Mouse (Mus musculus) c-Kit-positive CD71-positive TER-119-positive erythroid progenitor cells, embryonic 14.5 days (primary cell): ENCODE results near the gene Cdh13.
"Not testable (repeated sequence)": the region's sequence is repeated elsewhere in the genome, so short reads cannot be mapped to it uniquely, and the experiment has no call there.

Experiments used
- DNase-seq: peaks from one replicate; pipeline ENCODE4 v3.0.0-alpha.2; 2013; ENCODE audit warnings: low spot score

Gene Cdh13

DNA sequence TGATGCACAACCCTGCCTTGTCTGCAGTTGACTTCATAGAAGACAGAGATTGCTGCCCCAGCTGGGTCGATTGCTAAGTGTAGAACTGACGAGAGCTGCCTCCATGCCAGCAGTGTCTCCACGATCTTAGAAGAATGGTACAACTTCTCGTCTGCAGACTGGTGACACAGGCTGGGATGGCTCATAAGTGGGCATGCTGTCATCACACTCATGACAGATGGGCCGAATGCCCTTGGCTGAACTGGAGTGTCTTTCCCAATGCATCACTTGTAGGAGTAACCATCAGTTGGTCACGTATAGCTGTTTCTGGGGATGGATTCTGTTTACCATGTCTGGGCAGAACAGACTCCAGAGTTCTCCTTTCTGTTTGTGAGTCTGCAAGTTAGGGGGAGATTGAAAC, 392.7 kb downstream of the Cdh13 start:
- DNase-seq = no peak

DNA sequence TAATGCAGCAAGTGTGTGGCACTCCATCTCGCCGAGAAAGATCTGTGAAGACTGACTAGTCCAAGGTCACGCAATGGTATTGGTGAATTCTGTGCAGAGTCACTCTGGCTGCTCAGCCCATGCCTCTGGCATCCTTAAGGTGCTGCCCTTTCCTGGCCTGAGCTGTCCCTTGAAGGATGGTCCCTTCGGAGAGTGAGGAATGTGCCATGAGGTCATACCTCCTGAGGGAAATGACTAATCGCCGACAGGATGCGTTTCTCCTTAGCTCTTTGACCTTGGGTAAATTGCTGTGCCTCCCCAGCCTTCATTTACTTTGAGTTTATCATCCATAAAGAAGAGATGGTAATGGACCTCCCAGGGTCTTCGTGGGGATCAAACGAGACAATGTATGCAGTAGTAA, 395.8 kb downstream of the Cdh13 start:
- no peak for DNase-seq

DNA sequence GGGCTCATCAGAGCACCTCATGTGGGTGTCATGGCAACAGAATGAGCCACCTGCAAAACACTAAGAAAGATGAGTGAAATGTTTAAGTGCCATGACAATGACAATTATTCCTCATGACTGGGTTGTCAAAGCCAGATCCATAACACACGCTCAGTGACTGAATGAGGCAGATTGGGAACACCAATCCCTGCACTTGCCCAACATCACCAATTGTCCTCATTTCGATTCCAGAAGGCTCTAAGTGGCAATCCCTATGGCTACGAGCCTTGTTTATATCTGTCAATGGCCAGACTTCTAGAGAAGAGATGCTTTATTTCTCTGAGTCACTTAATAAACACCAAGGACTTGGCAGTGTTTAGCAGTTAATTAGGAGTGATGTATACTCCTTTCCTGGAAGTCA, 399.9 kb downstream of the Cdh13 start:
- no peak for DNase-seq

DNA sequence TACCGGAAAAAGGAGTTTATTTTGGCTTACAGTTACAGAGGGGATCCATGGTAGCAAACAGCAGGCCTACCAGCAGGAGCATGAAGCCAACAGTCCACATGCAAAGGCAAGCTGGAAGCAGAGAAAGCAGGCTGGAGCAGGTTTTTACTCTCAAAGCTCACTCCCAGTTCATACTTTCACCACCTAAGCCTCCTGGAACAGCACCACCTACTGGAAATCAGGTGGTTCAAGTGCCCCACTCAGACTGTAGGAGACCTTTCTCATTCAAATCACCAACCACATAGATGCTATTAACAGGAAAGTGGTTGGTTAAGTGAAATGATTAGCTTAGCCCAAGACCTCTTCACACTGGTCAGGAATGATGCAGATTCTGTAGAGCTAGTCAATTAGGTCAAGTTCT, 402.3 kb downstream of the Cdh13 start:
- no peak for DNase-seq

DNA sequence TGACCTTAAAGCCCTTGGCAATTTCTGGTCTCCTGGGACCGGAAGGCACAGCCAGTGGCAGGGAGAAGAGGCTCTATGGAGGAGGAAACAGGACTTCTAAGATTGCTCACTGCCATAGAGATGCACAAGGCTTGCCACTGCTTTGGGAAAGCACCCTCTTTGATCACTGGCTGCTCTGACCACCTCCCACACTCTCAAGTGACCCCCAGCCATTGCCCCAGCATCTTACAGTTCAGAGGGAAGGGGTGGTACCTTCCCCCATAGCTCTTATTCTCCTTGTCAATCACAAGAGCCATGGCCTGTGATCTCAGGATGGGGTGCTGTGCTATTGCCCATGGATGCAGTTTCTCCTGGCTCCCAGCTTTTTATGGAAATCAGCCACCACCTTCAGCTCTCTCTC, 406.3 kb downstream of the Cdh13 start:
- no peak for DNase-seq

DNA sequence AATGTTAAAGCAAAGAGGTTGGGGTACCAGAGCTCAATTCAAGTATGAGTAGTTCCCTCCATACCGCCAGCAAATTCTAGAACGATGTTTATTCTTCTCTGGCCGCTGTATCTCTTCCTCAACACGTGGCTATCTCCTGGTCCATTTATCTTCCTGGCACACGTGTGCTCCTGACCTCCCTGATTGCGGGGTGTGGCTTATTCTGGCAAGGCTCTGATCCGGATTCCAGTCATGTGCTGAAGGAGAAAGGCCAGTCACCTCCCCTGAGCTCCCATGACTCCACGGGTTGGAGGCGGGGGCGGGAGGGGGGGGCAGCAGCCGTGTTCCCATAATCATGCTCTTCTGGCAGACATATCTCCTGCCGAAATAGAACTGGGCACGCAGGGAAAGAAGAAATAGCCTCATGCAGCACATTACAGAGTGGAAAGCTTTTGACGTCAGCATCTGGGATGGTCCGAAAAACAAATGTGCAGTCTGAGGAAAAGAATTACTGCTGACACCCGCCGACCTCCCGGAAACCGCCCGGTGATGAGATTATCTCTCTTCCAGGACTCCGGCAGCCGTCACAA, 417.9 kb downstream of the Cdh13 start:
- DNase-seq = no peak

DNA sequence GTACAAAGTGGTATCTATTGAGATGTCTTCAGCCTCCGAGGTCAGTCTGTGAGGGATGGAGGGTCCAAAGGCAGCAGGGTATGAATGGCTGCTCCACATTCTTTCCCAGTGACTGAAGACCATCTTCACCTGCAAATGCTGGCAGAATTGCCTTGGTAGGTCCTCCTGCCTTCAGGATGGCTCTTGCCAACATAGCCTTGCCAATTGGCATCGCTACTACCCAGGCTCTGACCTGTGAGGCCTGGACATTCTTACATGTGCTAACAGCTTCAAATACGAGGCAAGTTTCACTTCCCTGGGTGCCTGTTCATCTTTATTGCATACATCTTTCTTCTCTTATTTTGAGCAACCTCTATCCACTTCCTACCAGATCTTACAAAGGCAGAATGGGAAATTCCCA, 425.8 kb downstream of the Cdh13 start:
- no peak for DNase-seq

DNA sequence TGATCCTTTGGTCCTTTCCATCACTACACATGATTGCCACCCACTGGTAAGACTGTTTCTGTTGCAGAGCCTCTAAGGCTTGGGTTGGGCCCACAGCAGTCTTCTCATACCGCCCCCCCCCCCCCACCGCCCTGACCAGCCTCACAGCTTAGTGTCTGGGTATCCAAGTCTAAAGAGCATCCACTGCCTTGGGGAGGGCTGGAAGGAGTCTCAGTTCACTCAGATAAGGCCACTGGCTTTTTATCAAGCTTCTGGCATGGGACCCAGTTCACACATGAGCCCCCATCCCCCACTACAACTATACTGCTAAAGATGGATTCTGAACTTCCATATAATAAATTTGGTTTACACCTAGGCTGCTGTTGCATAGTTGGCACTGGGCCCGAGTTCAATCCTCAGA, 428.1 kb downstream of the Cdh13 start:
- DNase-seq = no peak

DNA sequence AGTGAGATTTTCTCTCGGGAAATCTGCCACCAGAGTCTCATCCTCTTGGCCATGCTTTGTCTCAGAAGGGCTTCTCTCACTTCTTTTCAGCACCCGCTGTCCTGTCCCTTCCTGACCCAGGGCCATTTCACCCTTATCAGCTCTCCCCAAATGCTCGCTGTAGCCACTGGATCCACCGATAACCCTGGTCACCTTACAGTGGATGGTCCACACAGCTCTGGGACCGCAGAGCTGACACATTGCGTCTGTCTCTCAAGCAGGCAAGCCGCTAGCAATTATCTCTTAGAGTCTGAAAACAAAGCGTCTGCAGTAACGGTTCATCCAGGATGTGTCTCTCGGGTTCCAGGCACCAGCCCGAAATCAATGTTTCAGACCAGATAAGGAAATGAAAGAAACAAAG, 429.6 kb downstream of the Cdh13 start:
- DNase-seq = peak; percentile 3

DNA sequence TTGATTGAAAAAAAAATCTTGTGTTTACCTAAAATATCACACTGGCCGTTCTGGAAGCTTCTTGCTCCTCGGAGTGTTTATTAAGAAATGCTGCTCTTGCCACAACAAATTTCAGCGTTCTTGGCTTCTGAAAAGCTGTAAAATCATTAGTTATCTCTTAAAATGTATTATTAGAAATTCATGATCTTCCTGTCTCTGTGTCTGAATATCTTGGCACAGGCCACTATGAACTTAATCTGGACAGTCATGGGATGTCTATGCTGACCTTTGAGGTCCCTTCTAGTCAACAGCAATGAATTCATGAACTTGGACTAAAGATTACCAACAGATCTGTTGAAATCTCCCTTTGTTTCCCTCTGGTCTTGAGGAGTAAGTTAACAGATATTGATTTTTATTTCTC, 430.1 kb downstream of the Cdh13 start:
- no peak for DNase-seq

DNA sequence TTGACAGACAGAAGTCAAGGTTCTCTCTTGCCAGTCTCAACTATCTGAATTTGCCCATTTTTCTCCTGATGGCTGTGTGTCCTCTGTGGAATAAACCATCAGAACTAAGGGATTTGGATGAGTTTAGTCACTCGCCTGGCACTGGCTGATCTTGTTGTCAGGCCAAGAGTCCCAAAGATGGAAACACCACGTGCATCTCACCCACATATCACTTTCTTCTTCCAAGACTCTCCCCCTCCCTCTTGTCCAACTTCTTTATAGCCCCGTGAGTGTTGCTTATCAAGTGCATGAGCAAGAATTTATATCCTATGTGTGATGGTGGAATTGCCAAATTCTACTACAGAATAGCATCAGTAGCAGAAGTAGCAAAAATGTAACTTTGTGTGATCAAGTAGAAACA, 439.4 kb downstream of the Cdh13 start:
- DNase-seq = no peak

DNA sequence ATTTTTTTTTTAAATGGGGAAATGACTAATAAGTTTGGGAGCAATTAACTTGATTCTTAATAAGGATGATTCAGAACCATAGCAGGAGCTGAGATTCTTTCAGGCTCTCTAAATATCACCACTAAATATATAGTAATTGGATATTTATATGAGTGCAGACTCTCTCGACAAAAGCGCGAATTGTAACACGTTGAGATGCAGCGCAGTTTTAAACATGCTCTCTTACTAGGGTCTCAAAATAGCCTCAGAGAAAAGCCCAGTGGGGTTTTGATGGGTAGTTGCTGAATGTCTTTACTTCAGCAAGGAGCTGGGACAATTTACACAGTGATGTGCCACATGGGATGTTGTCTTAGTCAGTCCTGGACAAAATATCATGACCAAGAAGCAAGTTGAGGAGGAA, 442.1 kb downstream of the Cdh13 start:
- DNase-seq = no peak

DNA sequence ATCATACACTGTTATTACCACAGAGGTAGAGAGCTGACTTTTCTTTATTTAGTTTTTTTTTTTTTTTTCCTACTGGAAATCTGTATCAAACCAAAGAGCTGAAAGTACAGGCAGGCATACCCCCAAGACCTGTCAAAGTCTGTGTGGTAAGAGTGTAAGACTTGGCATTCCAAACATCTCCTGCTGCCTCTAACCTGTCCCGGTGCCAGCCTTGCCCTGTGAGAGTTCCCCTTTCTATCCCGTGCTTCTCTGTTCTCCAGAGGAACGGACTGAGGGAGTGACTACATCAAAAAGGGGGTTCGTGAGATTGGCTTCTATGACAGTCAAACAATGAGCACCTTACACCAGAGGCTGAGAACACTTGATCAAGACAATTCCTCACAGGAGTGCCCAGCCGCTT, 458.2 kb downstream of the Cdh13 start:
- DNase-seq = no peak

DNA sequence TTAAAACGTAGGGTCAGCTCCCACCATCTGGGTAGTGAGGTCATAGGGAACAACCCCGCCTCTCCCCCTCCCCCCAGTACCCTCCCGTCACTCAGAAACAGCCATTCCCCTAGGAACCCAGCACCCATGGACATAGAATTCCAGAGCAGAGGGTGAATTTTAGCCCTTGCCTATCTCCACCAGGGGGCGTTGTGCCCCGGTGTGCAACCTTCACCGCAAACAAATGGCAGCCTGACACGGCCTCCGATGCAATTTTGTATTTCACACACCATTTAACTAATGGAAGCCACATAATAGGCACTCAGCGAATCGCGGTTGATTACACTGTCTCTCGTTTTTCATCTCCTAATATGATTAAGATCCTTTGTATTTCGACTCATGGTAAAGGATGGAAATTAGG, 461.5 kb downstream of the Cdh13 start:
- no peak for DNase-seq

DNA sequence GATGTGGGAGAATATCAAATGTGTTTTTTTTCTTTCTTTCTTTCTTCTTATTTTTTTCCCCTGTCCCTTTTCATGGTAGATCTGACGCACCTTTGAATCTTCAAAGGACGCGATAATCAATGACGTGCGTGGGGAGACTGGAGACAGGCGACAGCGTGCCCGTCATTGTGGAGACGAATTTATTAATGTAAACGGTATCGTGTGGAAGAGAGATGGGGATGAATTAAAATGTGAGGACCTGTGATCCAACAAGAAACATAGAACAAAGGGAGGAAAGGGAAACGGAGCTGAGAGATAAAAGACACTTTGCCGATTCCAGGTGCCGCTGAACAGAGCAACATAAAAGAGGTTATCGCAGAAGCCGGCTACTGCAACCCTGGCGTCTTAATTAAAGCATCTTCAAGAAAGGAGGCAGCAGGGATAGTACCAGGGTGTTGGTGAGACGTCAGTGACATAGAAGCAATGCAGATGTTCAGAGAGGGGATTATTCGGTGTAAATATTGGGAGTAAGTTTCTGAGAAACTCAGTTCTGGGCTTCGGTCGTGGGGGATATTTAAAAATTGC, 464.6 kb downstream of the Cdh13 start:
- DNase-seq = no peak

DNA sequence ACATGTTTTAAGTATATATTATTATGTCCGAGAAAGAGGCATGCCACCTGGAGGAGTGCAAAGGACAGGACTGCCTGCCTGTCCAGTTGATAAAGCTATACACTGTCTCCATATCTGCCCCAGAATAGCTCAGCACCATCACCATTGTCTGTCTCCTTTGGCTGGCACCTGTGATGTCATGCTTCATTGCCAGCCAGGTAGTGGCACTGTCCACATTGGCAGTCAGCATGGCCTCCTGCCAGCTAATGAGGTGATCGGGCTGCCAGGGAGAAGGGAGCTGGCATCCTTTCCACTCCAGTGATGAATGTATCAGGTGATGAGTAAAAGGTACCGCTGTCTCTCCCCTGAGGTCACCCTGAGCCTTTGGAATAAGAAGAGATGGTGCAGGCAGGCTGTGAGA, 465.7 kb downstream of the Cdh13 start:
- no peak for DNase-seq

DNA sequence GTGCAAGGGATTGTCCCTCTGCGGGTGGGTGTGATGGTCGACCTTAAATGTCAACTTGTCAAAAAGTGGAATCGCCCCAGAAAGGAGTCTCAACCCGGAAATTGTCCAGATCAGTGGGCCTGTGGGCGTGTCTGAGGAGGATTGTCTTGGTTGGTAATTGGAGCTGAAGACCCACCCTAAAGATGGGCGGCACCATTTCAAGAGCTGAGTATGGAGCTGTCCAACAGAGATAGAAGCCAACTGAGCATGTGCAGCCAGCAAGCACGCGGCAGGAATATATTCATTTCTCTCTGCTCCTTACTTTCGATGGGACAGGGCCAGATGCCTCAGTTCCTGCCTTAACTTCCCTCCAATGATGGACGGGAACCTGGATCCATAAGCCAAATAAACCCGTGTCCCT, 466.3 kb downstream of the Cdh13 start:
- DNase-seq = no peak

DNA sequence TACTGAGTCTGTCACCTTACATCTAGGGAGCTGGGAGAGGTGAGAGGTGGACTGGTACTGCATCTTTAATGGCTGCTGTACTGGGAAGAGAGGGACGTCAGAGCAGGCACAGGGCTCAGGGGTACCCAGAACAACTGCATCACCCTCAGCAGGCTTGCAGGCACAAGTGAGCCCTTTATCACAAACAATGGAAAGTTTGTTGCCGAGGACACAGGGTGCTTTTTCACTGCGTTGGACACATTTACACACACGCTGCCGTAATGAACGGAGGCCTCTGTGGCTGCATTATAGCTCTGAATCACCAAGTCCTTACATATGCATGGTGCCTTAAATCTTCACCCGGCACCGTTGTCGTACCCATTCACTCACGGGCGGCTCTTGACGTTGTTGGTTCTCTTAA, 470.2 kb downstream of the Cdh13 start:
- no peak for DNase-seq

DNA sequence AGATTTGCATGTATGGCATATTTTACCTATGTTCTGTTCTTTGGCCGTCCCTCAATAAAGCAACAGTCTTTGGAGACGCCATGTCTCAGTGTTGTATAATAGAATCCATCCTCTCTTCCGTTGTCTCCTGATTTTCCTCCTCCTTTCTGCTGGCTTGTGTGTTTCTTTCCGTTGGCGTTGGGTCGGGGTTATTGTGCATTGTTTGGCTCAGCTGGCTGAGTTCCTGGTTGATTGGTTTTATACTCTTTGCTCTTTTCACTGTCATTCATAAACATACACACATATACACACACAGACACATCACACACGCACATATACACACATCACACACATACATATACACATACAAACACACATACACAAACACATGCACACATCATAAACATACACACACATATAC, 470.6 kb downstream of the Cdh13 start:
- DNase-seq = no peak

DNA sequence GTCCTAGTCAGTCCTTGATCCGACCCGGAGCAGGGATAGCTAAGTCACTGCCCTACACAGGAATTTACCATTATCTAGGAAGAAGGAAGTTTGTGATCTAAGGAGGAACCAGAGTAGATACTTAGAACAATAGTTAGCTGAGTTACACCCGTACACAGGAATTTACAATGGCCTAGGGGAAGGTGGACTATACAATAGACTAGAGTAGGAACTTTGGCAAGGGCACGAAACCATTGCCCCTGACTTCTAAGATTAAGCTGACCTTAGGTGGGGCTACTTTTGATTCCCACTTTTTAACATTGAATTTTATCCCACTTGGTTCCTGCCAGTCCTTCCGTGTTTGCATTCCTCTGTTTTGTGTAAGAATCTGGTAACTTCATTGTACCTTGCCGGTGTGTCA, 494.0 kb downstream of the Cdh13 start:
- DNase-seq = not testable (repeated sequence)

DNA sequence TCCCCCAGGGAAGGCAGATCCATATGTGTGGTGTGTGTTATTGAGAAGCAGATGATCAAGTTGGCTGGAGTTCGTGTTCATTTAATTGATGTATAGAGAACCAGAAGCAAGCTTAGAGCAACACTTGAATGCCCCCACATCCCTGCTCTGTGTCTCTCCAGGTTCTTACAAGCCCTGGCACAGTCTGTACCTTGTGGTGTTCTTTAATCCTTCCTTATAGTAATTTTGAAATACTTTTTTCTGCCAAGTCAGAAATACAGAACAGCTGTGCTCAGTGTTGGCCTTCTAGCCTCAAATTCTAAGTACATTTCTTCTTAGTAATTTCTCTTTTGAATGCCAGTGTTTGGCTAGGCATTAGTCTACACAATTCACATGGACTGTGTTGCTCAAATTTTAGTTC, 494.8 kb downstream of the Cdh13 start:
- no peak for DNase-seq

DNA sequence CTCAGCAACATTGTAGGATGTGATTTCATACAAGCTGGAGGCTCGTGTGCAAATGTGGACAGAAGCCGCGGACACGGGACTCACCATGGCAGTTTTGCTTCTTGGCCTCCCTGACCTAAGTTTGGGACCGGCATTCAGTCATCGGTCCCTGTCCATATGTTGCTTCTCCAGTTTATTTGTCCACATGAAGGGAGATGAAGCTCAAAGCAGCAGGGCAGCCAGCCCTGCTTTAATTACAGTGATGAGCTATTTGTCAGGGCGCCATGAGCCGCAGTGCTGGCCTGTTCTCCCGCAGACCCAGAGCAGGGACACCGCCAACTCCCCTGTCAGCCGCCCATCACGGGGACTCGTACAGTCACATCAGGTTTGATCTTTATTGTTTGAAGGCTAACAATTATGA, 502.1 kb downstream of the Cdh13 start:
- no peak for DNase-seq

DNA sequence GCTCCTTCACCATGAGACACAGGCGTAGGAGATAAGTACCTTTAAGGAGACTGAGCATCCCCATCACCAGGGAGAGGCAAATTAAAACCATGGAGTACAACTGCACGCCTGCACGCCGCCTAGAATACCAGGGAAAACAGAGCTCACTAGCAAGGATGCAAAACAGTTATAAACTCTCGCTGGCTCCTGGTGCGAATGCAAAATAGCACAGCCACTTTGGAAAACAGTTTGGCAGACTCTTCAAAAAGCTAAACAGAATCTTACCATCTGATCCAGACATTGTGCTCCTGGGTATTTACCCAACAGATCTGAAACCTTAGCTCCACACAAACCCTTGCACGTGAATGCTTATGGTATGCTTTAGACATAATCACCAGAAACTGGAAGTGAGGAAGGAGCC, 506.1 kb downstream of the Cdh13 start:
- no peak for DNase-seq

DNA sequence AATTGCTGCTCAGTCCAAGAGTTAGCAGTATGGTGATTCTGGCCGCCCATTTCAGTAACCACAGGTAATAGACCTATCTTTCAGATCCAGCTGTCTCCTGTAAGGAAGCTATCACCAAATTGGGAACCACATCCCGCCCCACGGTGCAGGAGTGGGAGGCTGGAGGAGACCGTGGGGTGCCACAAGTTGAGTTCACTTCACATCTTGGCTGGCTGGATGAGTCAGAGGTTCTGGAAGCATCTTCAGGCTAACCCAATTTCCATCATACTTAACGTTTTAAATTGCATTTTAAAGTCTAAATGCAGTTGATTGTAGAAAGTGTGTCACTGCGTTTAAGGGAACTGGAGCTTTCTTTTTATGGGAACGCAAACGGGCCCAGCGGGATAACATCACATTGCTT, 511.4 kb downstream of the Cdh13 start:
- no peak for DNase-seq

DNA sequence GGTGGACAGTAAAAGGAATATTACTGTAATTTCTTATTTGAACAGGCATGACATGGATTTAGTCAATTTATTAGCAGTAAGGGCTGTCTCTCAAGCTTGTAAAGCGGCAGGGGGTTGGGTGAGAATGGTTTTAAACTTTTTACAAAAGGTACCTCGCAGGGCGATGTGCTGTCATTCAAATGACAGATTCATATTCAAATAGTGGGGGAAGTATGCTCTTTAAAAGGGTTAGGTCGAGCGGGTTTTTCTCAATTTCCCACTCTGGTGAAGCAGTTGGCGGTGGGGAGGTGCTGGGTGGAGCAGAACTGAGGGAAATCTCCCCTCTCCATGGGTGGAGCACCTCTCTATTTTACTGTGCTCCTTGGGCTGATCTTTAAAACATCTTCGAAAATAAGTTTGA, 513.0 kb downstream of the Cdh13 start:
- no peak for DNase-seq
